Mouse (Mus musculus): ENCODE results near the gene Crybg3. TPM values are rescaled to one million over a fixed set of nuclear protein-coding genes. Genes with fewer than 3 reads are reported as not detected.
A peak's percentile ranks its signal among the peaks of the same experiment; 100 is the strongest.
"Not testable (repeated sequence)": the region's sequence is repeated elsewhere in the genome, so short reads cannot be mapped to it uniquely, and the experiment has no call there.

Crybg3 gene
- total and polyA plus RNA-seq, 3 experiments, result 0.10 to 2.9 (median 1.4) TPM

DNA sequence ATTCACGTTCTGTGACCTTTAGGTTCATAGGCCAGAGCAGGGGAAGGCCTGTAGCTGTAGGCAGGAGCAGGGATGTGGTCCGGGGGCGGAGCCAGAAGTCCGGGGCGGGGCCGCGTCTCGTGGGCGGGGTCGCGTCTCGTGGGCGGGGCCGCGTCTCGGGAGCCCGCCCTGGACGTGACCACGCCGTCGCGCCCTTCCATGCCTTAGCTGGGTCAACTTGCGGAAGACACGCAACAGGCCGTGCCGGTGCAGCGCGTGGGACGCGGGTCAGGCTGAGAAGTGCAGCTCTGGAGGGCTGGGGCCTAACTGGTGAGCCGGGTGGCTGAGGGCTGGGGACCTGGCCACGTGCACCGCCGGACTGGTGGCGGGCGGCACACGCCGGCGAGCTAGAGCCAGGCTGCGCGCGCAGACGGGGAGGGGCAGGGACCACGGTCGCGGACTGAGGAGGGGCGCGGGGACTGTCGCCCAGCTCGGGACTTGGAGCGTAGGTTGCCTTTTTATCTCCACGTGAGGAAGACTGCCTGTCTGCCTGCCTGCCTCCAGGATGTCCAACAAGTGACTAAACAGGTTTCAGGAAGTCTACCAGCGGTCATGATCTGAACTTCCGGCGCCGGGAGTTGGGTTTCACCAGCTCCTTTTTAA, 129.0 kb downstream of the Crybg3 start, which contains the start of gene Riox2:
Riox2 (plus strand) TSS at position 139 of the 642 bp plus-strand sequence.
- no peaks in the 10 kb centered on the region for H3K27me3 ChIP-seq (ENCODE audit: insufficient read depth, low read length)
- DNase-seq (ENCODE audit: low spot score) (peak; percentile 73), ATAC-seq (ENCODE audit: extremely low read depth, insufficient number of reproducible peaks, low FRiP score, poor library complexity, severe bottlenecking) (peak; percentile 61)
- H3K4me1 ChIP-seq (ENCODE audit: insufficient read depth, low read depth, low read length), result peaks cover 33% of the 10 kb centered on the region
- no peaks in the 10 kb centered on the region for H3K9me3 ChIP-seq (replicated peaks)
- TF ChIP-seq GATA1 (IDR thresholded peaks at IDR 0.05; ENCODE audit: borderline replicate concordance, low read length), result no peak
- TF ChIP-seq GATA2 (IDR thresholded peaks at IDR 0.05; ENCODE audit: borderline replicate concordance, low read depth, low read length), result no peak
- no peak for TF ChIP-seq POLR2AphosphoS5 (IDR thresholded peaks at IDR 0.05; ENCODE audit: insufficient replicate concordance, low read depth, low read length)
- TF ChIP-seq TAL1 (conservative IDR thresholded peaks at IDR 0.05; ENCODE audit: low read depth, low read length), result no peak
- TF ChIP-seq CTCF (IDR thresholded peaks at IDR 0.05; ENCODE audit: low read depth, low read length), result no peak
- H3K4me3 ChIP-seq (ENCODE audit: low read depth, low read length), result peak within 1 kb of the TSS; percentile 91
- peaks cover 27% of the 10 kb centered on the region for H3K36me3 ChIP-seq (replicated peaks)

DNA sequence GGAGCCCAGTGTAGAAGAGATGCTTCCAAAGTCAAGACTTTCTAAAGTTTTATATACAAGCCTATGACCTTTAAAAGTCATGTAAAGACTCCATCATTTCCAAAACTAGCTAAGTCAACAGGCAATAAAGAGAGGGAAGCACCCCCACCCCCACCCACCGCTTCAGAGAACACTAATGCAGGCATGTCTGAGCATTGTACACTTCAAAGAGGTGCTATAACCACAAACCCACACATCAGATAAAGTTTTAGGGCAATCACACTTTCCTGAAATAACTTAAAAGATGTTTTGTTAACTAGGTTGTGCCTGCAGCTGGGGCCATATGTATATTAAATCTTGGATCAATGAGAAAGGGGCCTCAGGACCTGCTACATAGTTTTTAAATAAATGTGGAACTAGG, 130.9 kb downstream of the Crybg3 start:
- no peak for ATAC-seq (ENCODE audit: extremely low read depth, insufficient number of reproducible peaks, low FRiP score, poor library complexity, severe bottlenecking)
- Histone ChIP-seq H3K9me3 (replicated peaks) (0 out of 2 replicates have a peak, but pooled peaks cover under 1% of the 10 kb centered on the region), H3K4me1 (ENCODE audit: insufficient read depth, low read depth, low read length) (peaks cover 28% of the 10 kb centered on the region), H3K27me3 (ENCODE audit: insufficient read depth, low read length) (no peaks in the 10 kb centered on the region), H3K4me3 (ENCODE audit: low read depth, low read length) (no peak overlapping the region), H3K36me3 (replicated peaks) (peaks cover 8% of the 10 kb centered on the region)
- no peak for DNase-seq (ENCODE audit: low spot score)
- TF ChIP-seq GATA1 (IDR thresholded peaks at IDR 0.05; ENCODE audit: borderline replicate concordance, low read length) (no peak), CTCF (IDR thresholded peaks at IDR 0.05; ENCODE audit: low read depth, low read length) (no peak), POLR2AphosphoS5 (IDR thresholded peaks at IDR 0.05; ENCODE audit: insufficient replicate concordance, low read depth, low read length) (no peak), GATA2 (IDR thresholded peaks at IDR 0.05; ENCODE audit: borderline replicate concordance, low read depth, low read length) (no peak)

DNA sequence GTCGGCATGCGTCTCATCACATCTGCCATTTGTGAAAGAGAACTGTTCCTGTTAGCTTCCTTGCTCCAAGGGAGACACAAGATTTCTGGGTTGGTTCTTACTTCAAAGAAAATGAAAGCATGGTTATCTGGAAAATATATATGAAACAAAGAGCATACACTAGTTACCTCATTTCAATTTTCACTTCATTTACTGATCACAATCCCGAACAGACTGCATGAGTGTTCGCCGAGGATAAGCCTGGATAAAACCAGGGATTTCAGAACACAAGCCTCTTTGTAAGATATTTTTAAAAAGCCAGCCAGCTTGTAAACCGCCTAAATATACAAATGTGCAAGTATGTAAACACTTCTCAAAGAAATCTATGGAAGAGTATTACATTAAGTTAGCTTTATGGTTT, 136.8 kb downstream of the Crybg3 start:
- H3K27me3 ChIP-seq (ENCODE audit: insufficient read depth, low read length), result no peaks in the 10 kb centered on the region
- no peak overlapping the region for H3K4me3 ChIP-seq (ENCODE audit: low read depth, low read length)
- H3K9me3 ChIP-seq (replicated peaks), result 0 out of 2 replicates have a peak, but pooled peaks cover 2% of the 10 kb centered on the region
- TF ChIP-seq CTCF (IDR thresholded peaks at IDR 0.05; ENCODE audit: low read depth, low read length), result no peak
- TF ChIP-seq GATA1 (IDR thresholded peaks at IDR 0.05; ENCODE audit: borderline replicate concordance, low read length), result no peak
- TF ChIP-seq GATA2 (IDR thresholded peaks at IDR 0.05; ENCODE audit: borderline replicate concordance, low read depth, low read length), result no peak
- no peak for TF ChIP-seq TAL1 (conservative IDR thresholded peaks at IDR 0.05; ENCODE audit: low read depth, low read length)
- no peak for TF ChIP-seq POLR2AphosphoS5 (IDR thresholded peaks at IDR 0.05; ENCODE audit: insufficient replicate concordance, low read depth, low read length)
- peaks cover 15% of the 10 kb centered on the region for H3K4me1 ChIP-seq (ENCODE audit: insufficient read depth, low read depth, low read length)
- H3K36me3 ChIP-seq (replicated peaks), result no peaks in the 10 kb centered on the region
- no peak for DNase-seq (ENCODE audit: low spot score)
- ATAC-seq (ENCODE audit: extremely low read depth, insufficient number of reproducible peaks, low FRiP score, poor library complexity, severe bottlenecking), result no peak

DNA sequence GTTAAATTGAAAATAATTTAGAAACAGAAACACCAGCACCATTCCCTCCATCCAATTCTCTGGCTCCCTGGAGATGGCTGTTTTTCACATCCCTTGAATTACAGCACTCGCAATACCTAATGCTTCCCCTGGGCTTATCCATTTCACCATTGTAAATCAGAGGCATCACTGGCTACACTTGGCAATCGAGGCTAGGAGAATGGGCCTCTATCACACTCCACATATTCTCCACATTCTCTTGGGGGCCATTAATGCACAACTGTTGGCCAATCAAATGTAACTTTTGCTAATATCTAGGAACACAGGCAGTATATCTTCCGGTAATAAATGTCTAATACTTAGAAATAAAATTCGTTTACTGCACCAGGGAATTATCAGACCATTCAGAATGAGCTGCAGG, 137.2 kb downstream of the Crybg3 start:
- Histone ChIP-seq H3K27me3 (ENCODE audit: insufficient read depth, low read length) (no peaks in the 10 kb centered on the region), H3K9me3 (replicated peaks) (0 out of 2 replicates have a peak, but pooled peaks cover 2% of the 10 kb centered on the region), H3K4me3 (ENCODE audit: low read depth, low read length) (no peak overlapping the region), H3K4me1 (ENCODE audit: insufficient read depth, low read depth, low read length) (peaks cover 19% of the 10 kb centered on the region), H3K36me3 (replicated peaks) (no peaks in the 10 kb centered on the region)
- ATAC-seq (ENCODE audit: extremely low read depth, insufficient number of reproducible peaks, low FRiP score, poor library complexity, severe bottlenecking), result no peak
- TF ChIP-seq GATA2 (IDR thresholded peaks at IDR 0.05; ENCODE audit: borderline replicate concordance, low read depth, low read length) (no peak), POLR2AphosphoS5 (IDR thresholded peaks at IDR 0.05; ENCODE audit: insufficient replicate concordance, low read depth, low read length) (no peak), CTCF (IDR thresholded peaks at IDR 0.05; ENCODE audit: low read depth, low read length) (no peak), TAL1 (conservative IDR thresholded peaks at IDR 0.05; ENCODE audit: low read depth, low read length) (no peak), GATA1 (IDR thresholded peaks at IDR 0.05; ENCODE audit: borderline replicate concordance, low read length) (no peak)
- DNase-seq (ENCODE audit: low spot score), result no peak

DNA sequence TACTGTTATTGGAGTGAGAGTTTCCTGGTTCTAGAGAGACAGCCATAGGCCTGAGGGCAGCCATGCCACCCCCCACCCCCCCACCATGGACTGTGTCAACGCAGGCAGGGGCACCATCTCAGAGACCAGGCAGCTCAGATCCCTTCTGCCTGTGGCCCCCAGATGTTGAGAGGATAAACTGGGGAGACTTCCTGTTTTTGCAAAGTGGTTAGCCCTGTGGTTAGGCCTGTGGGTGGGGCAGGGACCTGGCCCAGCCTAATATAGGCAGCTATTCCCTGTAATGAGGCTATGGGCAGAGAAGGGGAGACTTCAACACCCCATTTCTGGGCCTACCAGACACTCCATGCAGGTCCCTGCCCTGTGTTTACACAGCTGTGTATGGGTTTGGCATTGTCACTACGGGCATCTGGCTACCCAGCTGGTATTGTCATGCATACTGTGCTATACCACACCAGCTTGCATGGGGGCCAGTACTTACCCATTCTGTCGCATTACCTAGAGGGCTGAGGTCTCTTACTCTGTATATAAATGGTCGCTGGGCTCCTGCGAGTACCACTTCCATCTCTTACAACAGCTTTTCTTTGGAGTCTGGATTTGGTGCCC, 141.4 kb downstream of the Crybg3 start:
- H3K4me3 ChIP-seq (ENCODE audit: low read depth, low read length), result peak overlapping the region; percentile 1; the same call in 1 of the 2 replicates
- not testable (repeated sequence) for H3K27me3 ChIP-seq (ENCODE audit: insufficient read depth, low read length); H3K9me3 ChIP-seq (replicated peaks); H3K36me3 ChIP-seq (replicated peaks)
- TF ChIP-seq TAL1 (conservative IDR thresholded peaks at IDR 0.05; ENCODE audit: low read depth, low read length), result peak; percentile 58; the same call in 1 of the 2 replicates
- DNase-seq (ENCODE audit: low spot score), result peak; percentile 6
- peaks cover 20% of the 10 kb centered on the region for H3K4me1 ChIP-seq (ENCODE audit: insufficient read depth, low read depth, low read length)
- ATAC-seq (ENCODE audit: extremely low read depth, insufficient number of reproducible peaks, low FRiP score, poor library complexity, severe bottlenecking), result peak; percentile 97

DNA sequence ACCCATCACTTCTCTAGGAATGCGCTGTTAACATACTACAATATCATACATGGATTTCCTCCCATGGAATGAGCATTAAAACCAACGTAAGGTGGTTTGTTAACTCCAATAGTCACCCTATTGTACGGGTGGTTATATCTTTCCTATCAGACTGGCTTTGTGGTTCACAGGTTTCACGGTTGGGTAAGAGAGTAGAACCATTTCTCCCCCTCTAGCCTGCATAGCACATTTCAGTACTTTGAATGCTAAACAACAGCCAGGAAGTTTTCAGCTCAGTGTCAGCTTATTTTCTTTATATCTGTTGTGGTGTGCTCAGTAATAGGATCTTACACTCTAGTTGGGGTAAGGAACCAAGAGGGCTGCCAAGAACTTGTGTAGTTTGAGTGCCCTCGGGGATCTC, 149.0 kb downstream of the Crybg3 start:
- peaks cover 11% of the 10 kb centered on the region for H3K27me3 ChIP-seq (ENCODE audit: insufficient read depth, low read length)
- H3K36me3 ChIP-seq (replicated peaks), result no peaks in the 10 kb centered on the region
- TF ChIP-seq GATA1 (IDR thresholded peaks at IDR 0.05; ENCODE audit: borderline replicate concordance, low read length), result no peak
- no peak for DNase-seq (ENCODE audit: low spot score)
- no peak for ATAC-seq (ENCODE audit: extremely low read depth, insufficient number of reproducible peaks, low FRiP score, poor library complexity, severe bottlenecking)
- no peak overlapping the region for H3K4me3 ChIP-seq (ENCODE audit: low read depth, low read length)
- peaks cover 25% of the 10 kb centered on the region for H3K4me1 ChIP-seq (ENCODE audit: insufficient read depth, low read depth, low read length)
- H3K9me3 ChIP-seq (replicated peaks), result no peaks in the 10 kb centered on the region

All from G1E (cell line).